Comparison of ENCODE assay signal across 8 mouse cellular contexts in the genomic region with DNA sequence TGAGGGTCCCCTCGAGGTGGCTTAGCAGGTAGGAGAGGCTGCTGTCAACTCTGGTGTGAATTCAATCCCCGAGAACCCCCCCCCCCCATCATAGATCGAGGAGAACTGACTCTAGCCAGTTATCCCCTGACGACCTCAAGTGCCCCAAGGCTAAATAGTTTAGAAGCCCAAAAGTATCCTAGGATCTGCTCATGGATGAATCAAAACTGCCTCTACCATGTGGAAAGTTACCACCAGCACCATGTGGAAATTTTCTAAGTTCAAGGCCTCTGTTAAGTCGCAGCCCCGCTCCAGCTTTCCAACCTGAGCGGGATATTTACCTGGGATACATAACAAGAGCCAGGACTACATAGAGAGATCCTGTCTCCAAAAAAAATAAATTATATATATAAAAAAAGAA. TPM values are rescaled to one million over a fixed set of nuclear protein-coding genes. Genes with fewer than 3 reads are reported as not detected.
A peak's percentile ranks its signal among the peaks of the same experiment; 100 is the strongest.
DNase-seq lines count a peak whose midpoint lies in the region; ATAC-seq and TF ChIP-seq lines count a peak whose summit lies in the region.
"Had no signal": no experiment of that assay in that cellular context is flagged by ENCODE, and none has a peak within 500 bp of the region (broad histone marks: within the 10 kb centered on the region; RNA-seq: fewer than 3 reads in every experiment).

No protein-coding gene starts in this region.

- ATAC-seq in lung, embryonic 14.5 days (ENCODE audit: insufficient read depth): no peak
- ATAC-seq in embryonic facial prominence, embryonic 14.5 days (ENCODE audit: low read depth): no peak
- no peak for ATAC-seq in intestine, postnatal 0 days
- no peak for ATAC-seq in neural tube, embryonic 15.5 days (ENCODE audit: low FRiP score)

- DNase-seq in lung, embryonic 14.5 days: no peak
- DNase-seq in lung, postnatal 4 days: no peak
- no peak for DNase-seq in embryonic facial prominence, embryonic 14.5 days (ENCODE audit: low spot score)
- DNase-seq in right cerebral cortex, postnatal 36 days (ENCODE audit: low spot score in 2 of 2): no peak
- no peak for DNase-seq in left cerebral cortex, adult 8-10 months (ENCODE audit: low spot score in 2 of 2)

- H3K9ac ChIP-seq in lung, embryonic 14.5 days: peak overlapping the region; percentile 91
- peak overlapping the region; percentile 92 for H3K9ac ChIP-seq in embryonic facial prominence, embryonic 14.5 days (ENCODE audit: low read depth, low read length)
- peak overlapping the region; percentile 80; the same call in 1 of the 2 replicates for H3K9ac ChIP-seq in intestine, postnatal 0 days (ENCODE audit: low read depth, low read length)
- H3K9ac ChIP-seq in neural tube, embryonic 15.5 days (replicated peaks): peak overlapping the region; percentile 78; the same call in 1 of the 2 replicates

- peaks cover 10% of the 10 kb centered on the region; the same call in 1 of the 2 replicates for H3K36me3 ChIP-seq in lung, embryonic 14.5 days (ENCODE audit: insufficient read depth)
- H3K36me3 ChIP-seq in embryonic facial prominence, embryonic 14.5 days (ENCODE audit: control insufficient read depth, insufficient read depth, low read length): peaks cover 13% of the 10 kb centered on the region; the same call in 1 of the 2 replicates
- no peaks in the 10 kb centered on the region for H3K36me3 ChIP-seq in intestine, postnatal 0 days (ENCODE audit: control insufficient read depth, insufficient read depth)
- no peaks in the 10 kb centered on the region for H3K36me3 ChIP-seq in neural tube, embryonic 15.5 days

- no peaks in the 10 kb centered on the region for H3K27me3 ChIP-seq in lung, embryonic 14.5 days (ENCODE audit: insufficient read depth, low read length)
- no peaks in the 10 kb centered on the region for H3K27me3 ChIP-seq in embryonic facial prominence, embryonic 14.5 days (replicated peaks; ENCODE audit: control insufficient read depth, insufficient read depth, low read length)
- no peaks in the 10 kb centered on the region for H3K27me3 ChIP-seq in intestine, postnatal 0 days (replicated peaks; ENCODE audit: control insufficient read depth, insufficient read depth, low read length)
- no peaks in the 10 kb centered on the region for H3K27me3 ChIP-seq in neural tube, embryonic 15.5 days (replicated peaks)

- H3K4me3 ChIP-seq in lung, embryonic 14.5 days (ENCODE audit: low read depth, low read length): peak overlapping the region; percentile 92
- H3K4me3 ChIP-seq in embryonic facial prominence, embryonic 14.5 days (ENCODE audit: low read depth, low read length): peak overlapping the region; percentile 97
- no peak overlapping the region for H3K4me3 ChIP-seq in intestine, postnatal 0 days (ENCODE audit: low read depth, low read length)
- H3K4me3 ChIP-seq in neural tube, embryonic 15.5 days (replicated peaks): peak overlapping the region; percentile 94

- TF ChIP-seq CTCF in lung, embryonic 14.5 days (IDR thresholded peaks at IDR 0.05; ENCODE audit: low read depth): no peak
- TF ChIP-seq CTCF in intestine, postnatal 0 days (IDR thresholded peaks at IDR 0.05; ENCODE audit: low read depth): no peak

- H3K27ac ChIP-seq in lung, embryonic 14.5 days (ENCODE audit: low read depth): no peak overlapping the region
- H3K27ac ChIP-seq in embryonic facial prominence, embryonic 14.5 days (replicated peaks; ENCODE audit: low read depth, low read length): peak overlapping the region; percentile 96; the same call in 1 of the 2 replicates
- no peak overlapping the region for H3K27ac ChIP-seq in intestine, postnatal 0 days (ENCODE audit: low read depth, low read length)
- H3K27ac ChIP-seq in neural tube, embryonic 15.5 days (replicated peaks): no peak overlapping the region

- peaks cover 3% of the 10 kb centered on the region; the same call in 1 of the 2 replicates for H3K4me1 ChIP-seq in lung, embryonic 14.5 days (ENCODE audit: insufficient read depth)
- H3K4me1 ChIP-seq in embryonic facial prominence, embryonic 14.5 days (ENCODE audit: control insufficient read depth, insufficient read depth, low read length): peaks cover 18% of the 10 kb centered on the region
- peaks cover 13% of the 10 kb centered on the region for H3K4me1 ChIP-seq in intestine, postnatal 0 days (replicated peaks; ENCODE audit: control insufficient read depth, insufficient read depth, low read length)
- H3K4me1 ChIP-seq in neural tube, embryonic 15.5 days: peaks cover 30% of the 10 kb centered on the region

- 62% methylated on average over 7 of the region's 7 CpGs for WGBS in lung, embryonic 14.5 days
- WGBS in embryonic facial prominence, embryonic 14.5 days: 62% methylated on average over 7 of the region's 7 CpGs
- WGBS in intestine, postnatal 0 days: 55% methylated on average over 7 of the region's 7 CpGs
- WGBS in neural tube, embryonic 15.5 days: 65% methylated on average over 7 of the region's 7 CpGs

- no peaks in the 10 kb centered on the region for H3K9me3 ChIP-seq in lung, embryonic 14.5 days (ENCODE audit: low read depth, low read length)
- H3K9me3 ChIP-seq in embryonic facial prominence, embryonic 14.5 days (ENCODE audit: control insufficient read depth, low read length): no peaks in the 10 kb centered on the region
- no peaks in the 10 kb centered on the region for H3K9me3 ChIP-seq in intestine, postnatal 0 days (ENCODE audit: control insufficient read depth)
- H3K9me3 ChIP-seq in neural tube, embryonic 15.5 days (replicated peaks): no peaks in the 10 kb centered on the region

- H3K4me2 ChIP-seq in lung, embryonic 14.5 days: peak overlapping the region; percentile 84
- peak overlapping the region; percentile 64 for H3K4me2 ChIP-seq in embryonic facial prominence, embryonic 14.5 days (ENCODE audit: low read depth, low read length)
- peak overlapping the region; percentile 71 for H3K4me2 ChIP-seq in intestine, postnatal 0 days (replicated peaks; ENCODE audit: low read depth)
- peak overlapping the region; percentile 78 for H3K4me2 ChIP-seq in neural tube, embryonic 15.5 days

RNA-seq across cellular contexts. Expression of gene Ccnt1, which starts 1.5 kb away (rescaled TPM):
- polyA plus RNA-seq in lung, embryonic 14.5 days (2014; fragmentation: Nextera tagmentation; extraction: Ambion mirVana): 57.7 and 58.5 TPM in 2 replicates
- polyA plus RNA-seq in embryonic facial prominence, embryonic 14.5 days (2014; fragmentation: Nextera tagmentation; extraction: Ambion mirVana): 47.9 and 51.3 TPM in 2 replicates
- 21.1 and 25.0 TPM in 2 replicates for polyA plus RNA-seq in intestine, postnatal 0 days (2015; fragmentation: Nextera tagmentation; extraction: Ambion mirVana)
- 58.6 and 62.8 TPM in 2 replicates for polyA plus RNA-seq in neural tube, embryonic 15.5 days (2015; fragmentation: Nextera tagmentation; extraction: Ambion mirVana)
- 10 to 100 TPM; 35.1 to 44.7 (median 40.9) TPM for total RNA-seq in left cerebral cortex, adult 8-10 months (2022)

RNA-seq across cellular contexts. Expression of gene 4930415O20Rik, which starts 1.6 kb away (rescaled TPM):
- polyA plus RNA-seq in lung, embryonic 14.5 days (2014; fragmentation: Nextera tagmentation; extraction: Ambion mirVana): 0.50 TPM in 1 of 2 replicates, not detected in the other
- polyA plus RNA-seq in embryonic facial prominence, embryonic 14.5 days (2014; fragmentation: Nextera tagmentation; extraction: Ambion mirVana): not detected in 2 replicates
- not detected in 2 replicates for polyA plus RNA-seq in intestine, postnatal 0 days (2015; fragmentation: Nextera tagmentation; extraction: Ambion mirVana)
- not detected in 2 replicates for polyA plus RNA-seq in neural tube, embryonic 15.5 days (2015; fragmentation: Nextera tagmentation; extraction: Ambion mirVana)
- total RNA-seq in left cerebral cortex, adult 8-10 months (2022): not detected
- total RNA-seq: hematopoietic stem cell, adult 5-6 weeks had no signal

RNA-seq across cellular contexts. Expression of gene Kansl2, which starts 35.2 kb away (rescaled TPM):
- 113 and 121 TPM in 2 replicates for polyA plus RNA-seq in lung, embryonic 14.5 days (2014; fragmentation: Nextera tagmentation; extraction: Ambion mirVana)
- 94.3 and 97.7 TPM in 2 replicates for polyA plus RNA-seq in embryonic facial prominence, embryonic 14.5 days (2014; fragmentation: Nextera tagmentation; extraction: Ambion mirVana)
- 42.1 and 42.3 TPM in 2 replicates for polyA plus RNA-seq in intestine, postnatal 0 days (2015; fragmentation: Nextera tagmentation; extraction: Ambion mirVana)
- polyA plus RNA-seq in neural tube, embryonic 15.5 days (2015; fragmentation: Nextera tagmentation; extraction: Ambion mirVana): 102 and 104 TPM in 2 replicates
- 10 to 100 TPM; 54.0 to 61.0 (median 56.8) TPM for total RNA-seq in left cerebral cortex, adult 8-10 months (2022)

RNA-seq across cellular contexts. Expression of gene Adcy6, which starts 40.7 kb away (rescaled TPM):
- polyA plus RNA-seq in lung, embryonic 14.5 days (2014; fragmentation: Nextera tagmentation; extraction: Ambion mirVana): 20.5 and 21.8 TPM in 2 replicates
- 14.9 and 18.8 TPM in 2 replicates for polyA plus RNA-seq in embryonic facial prominence, embryonic 14.5 days (2014; fragmentation: Nextera tagmentation; extraction: Ambion mirVana)
- 10.6 and 11.1 TPM in 2 replicates for polyA plus RNA-seq in intestine, postnatal 0 days (2015; fragmentation: Nextera tagmentation; extraction: Ambion mirVana)
- 10.4 and 10.8 TPM in 2 replicates for polyA plus RNA-seq in neural tube, embryonic 15.5 days (2015; fragmentation: Nextera tagmentation; extraction: Ambion mirVana)
- 10 to 100 TPM; 39.7 to 46.1 (median 41.2) TPM for total RNA-seq in left cerebral cortex, adult 8-10 months (2022)
